Mouse (Mus musculus): ENCODE data around the gene Pgp. TPM values are rescaled to one million over a fixed set of nuclear protein-coding genes. Genes with fewer than 3 reads are reported as not detected.
A peak's percentile ranks its signal among the peaks of the same experiment; 100 is the strongest.

The Pgp gene
- total and polyA plus RNA-seq, 3 experiments: 19.3 to 55.0 TPM; not detected in 1

DNA sequence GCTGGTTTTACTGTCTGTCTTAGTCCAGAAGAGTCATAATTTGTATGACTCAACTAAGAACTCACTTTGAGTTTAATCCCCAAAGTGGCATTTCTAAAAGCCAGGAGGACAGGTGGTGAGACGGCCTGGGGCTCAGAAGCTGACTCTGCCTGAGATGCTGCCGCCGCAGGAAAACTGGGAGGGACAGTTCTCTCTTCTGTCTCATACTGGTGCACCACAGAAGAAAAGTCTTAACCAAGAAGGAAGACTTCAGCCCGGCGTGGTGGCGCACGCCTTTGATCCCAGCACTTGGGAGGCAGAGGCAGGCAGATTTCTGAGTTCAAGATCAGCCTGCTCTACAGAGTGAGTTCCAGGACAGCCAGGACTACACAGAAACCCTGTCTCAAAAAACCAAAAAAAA, 44.3 kb upstream of the Pgp start:
- H3K4me1 ChIP-seq (ENCODE audit: control insufficient read depth in 1 of 2, insufficient read depth in 2 of 2, low read length in 2 of 2): peaks cover 0 to 2% of the 10 kb centered on the region in 2 experiments; a peak in 2 of 4 replicates
- peaks cover 13% of the 10 kb centered on the region for H3K79me2 ChIP-seq (ENCODE audit: control insufficient read depth, insufficient read depth, low read length, poor library complexity)
- no peak overlapping the region for H3K4me3 ChIP-seq (ENCODE audit: control insufficient read depth in 1 of 2, insufficient read depth in 1 of 2, low read depth in 2 of 2, low read length in 2 of 2)
- H3K9ac ChIP-seq (ENCODE audit: control insufficient read depth, low read depth, low read length, poor library complexity, severe bottlenecking): no peak overlapping the region
- no peaks in the 10 kb centered on the region for H3K9me3 ChIP-seq (replicated peaks; ENCODE audit: insufficient read depth, low read length)
- DNase-seq (ENCODE audit: low read depth, low spot score): no peak
- H3K27ac ChIP-seq (ENCODE audit: control insufficient read depth, low read depth, low read length): no peak overlapping the region
- H3K27me3 ChIP-seq (ENCODE audit: control insufficient read depth in 1 of 2, insufficient read depth in 2 of 2, low read length in 2 of 2): no peaks in the 10 kb centered on the region
- TF ChIP-seq MEF2A (IDR thresholded peaks at IDR 0.05; ENCODE audit: extremely low read depth, insufficient replicate concordance, low read depth, low read length, poor library complexity, severe bottlenecking) (no peak), SMC3 (IDR thresholded peaks at IDR 0.05; ENCODE audit: low read depth, low read length) (no peak), GABPA (IDR thresholded peaks at IDR 0.05; ENCODE audit: low read depth, low read length) (no peak), MYB (IDR thresholded peaks at IDR 0.05; ENCODE audit: low read depth, low read length) (no peak), CHD2 (IDR thresholded peaks at IDR 0.05; ENCODE audit: low read length) (no peak), MAX (IDR thresholded peaks at IDR 0.05; ENCODE audit: low read length) (no peak), E2F4 (IDR thresholded peaks at IDR 0.05; ENCODE audit: borderline replicate concordance, low read depth, low read length) (no peak), TBP (IDR thresholded peaks at IDR 0.05; ENCODE audit: low read depth, low read length) (no peak), UBTF (IDR thresholded peaks at IDR 0.05; ENCODE audit: borderline replicate concordance, insufficient read depth, low read depth, low read length) (no peak)
- peaks cover 3 to 22% of the 10 kb centered on the region in 2 experiments; a peak in 3 of 4 replicates for H3K36me3 ChIP-seq (ENCODE audit: control insufficient read depth in 1 of 2, insufficient read depth in 2 of 2, low read length in 2 of 2)

DNA sequence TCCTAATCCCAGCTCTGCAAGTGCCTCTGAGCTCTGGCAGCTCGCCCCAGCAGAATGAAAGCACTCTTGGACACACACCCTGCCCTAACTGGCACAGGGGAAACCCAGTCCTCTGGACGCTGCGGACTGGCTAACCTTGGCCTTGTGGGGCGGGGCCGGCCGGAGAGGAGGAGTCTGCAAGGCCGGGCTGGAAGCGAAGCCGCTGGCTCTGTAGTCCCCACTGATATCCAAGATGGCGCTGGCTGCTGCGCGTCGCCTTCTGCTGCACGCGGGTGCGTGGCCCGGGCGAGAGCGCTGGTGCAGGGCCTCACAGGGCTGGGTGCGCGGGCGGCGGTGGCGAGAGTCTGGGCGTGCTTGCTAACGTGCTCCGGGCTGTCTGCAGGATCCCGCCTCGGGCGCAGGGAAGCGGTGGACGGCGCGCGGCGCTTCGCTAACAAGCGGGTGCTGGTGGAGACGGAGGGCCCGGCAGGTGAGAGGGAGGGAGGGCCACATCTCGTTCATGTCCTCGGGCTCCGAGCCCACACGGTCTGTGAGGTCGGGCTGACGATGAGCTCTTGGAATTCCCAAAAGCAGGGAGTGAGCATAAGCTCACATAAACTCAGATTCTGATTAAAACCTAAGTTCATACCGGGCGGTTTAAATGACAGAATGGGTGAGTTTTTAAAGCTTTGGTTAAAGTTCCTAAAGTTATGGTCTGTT, 43.6 kb upstream of the Pgp start, which contains the start of gene Eci1:
Eci1 (plus strand) TSS at position 171 of the 699 bp plus-strand sequence.
- Histone ChIP-seq H3K36me3 (ENCODE audit: control insufficient read depth in 1 of 2, insufficient read depth in 2 of 2, low read length in 2 of 2) (peaks cover 6 to 15% of the 10 kb centered on the region in 2 experiments; a peak in 3 of 4 replicates), H3K4me3 (ENCODE audit: control insufficient read depth in 1 of 2, insufficient read depth in 1 of 2, low read depth in 2 of 2, low read length in 2 of 2) (peak within 1 kb of the TSS; percentile 59 to 77), H3K27ac (ENCODE audit: control insufficient read depth, low read depth, low read length) (peak within 1 kb of the TSS; percentile 52), H3K9me3 (replicated peaks; ENCODE audit: insufficient read depth, low read length) (no peaks in the 10 kb centered on the region), H3K9ac (ENCODE audit: control insufficient read depth, low read depth, low read length, poor library complexity, severe bottlenecking) (peak within 1 kb of the TSS; percentile 80), H3K27me3 (ENCODE audit: control insufficient read depth in 1 of 2, insufficient read depth in 2 of 2, low read length in 2 of 2) (no peaks in the 10 kb centered on the region), H3K79me2 (ENCODE audit: control insufficient read depth, insufficient read depth, low read length, poor library complexity) (peaks cover 10% of the 10 kb centered on the region), H3K4me1 (ENCODE audit: control insufficient read depth in 1 of 2, insufficient read depth in 2 of 2, low read length in 2 of 2) (peaks cover 3 to 5% of the 10 kb centered on the region in 2 experiments; a peak in 2 of 4 replicates)
- DNase-seq (ENCODE audit: low read depth, low spot score): peak; percentile 92
- peak; percentile 99 for TF ChIP-seq POLR2AphosphoS2 (IDR thresholded peaks at IDR 0.05; ENCODE audit: low read length)
- TF ChIP-seq MAFK (IDR thresholded peaks at IDR 0.05; ENCODE audit: borderline replicate concordance, low read depth, low read length): no peak
- no peak for TF ChIP-seq RAD21 (IDR thresholded peaks at IDR 0.05; ENCODE audit: low read depth, low read length)
- 0 out of 2 replicates have a peak, but pooled peaks have one; percentile 25 for TF ChIP-seq USF1 (IDR thresholded peaks at IDR 0.05; ENCODE audit: low read depth, low read length)
- no peak for TF ChIP-seq ZNF384 (IDR thresholded peaks at IDR 0.05; ENCODE audit: low read depth, low read length)
- TF ChIP-seq CTCF (IDR thresholded peaks at IDR 0.05 in 2 of 3, conservative IDR thresholded peaks at IDR 0.05 in 1 of 3; ENCODE audit: control insufficient read depth in 1 of 3, insufficient read depth in 1 of 3, low read depth in 2 of 3, low read length in 3 of 3, poor library complexity in 1 of 3, severe bottlenecking in 1 of 3): 0 out of 6 replicates have a peak, but pooled peaks of 1 of the 3 experiments have one; percentile 3
- peak; percentile 93 for TF ChIP-seq ZMIZ1 (IDR thresholded peaks at IDR 0.05; ENCODE audit: low read depth, low read length)
- peak; percentile 81 for TF ChIP-seq MXI1 (IDR thresholded peaks at IDR 0.05; ENCODE audit: low read depth, low read length)
- peak; percentile 57; the same call in 1 of the 2 replicates for TF ChIP-seq TCF12 (IDR thresholded peaks at IDR 0.05; ENCODE audit: low read depth, low read length)
- TF ChIP-seq KAT2A (conservative IDR thresholded peaks at IDR 0.05; ENCODE audit: low read depth, low read length): no peak
- TF ChIP-seq CHD2 (IDR thresholded peaks at IDR 0.05; ENCODE audit: low read length): no peak
- TF ChIP-seq GATA1 (IDR thresholded peaks at IDR 0.05; ENCODE audit: low read depth, low read length): no peak
- no peak for TF ChIP-seq POLR2AphosphoS5 (IDR thresholded peaks at IDR 0.05; ENCODE audit: borderline replicate concordance, low read depth, low read length)
- no peak for TF ChIP-seq BHLHE40 (IDR thresholded peaks at IDR 0.05; ENCODE audit: borderline replicate concordance, low read depth, low read length)
- peak; percentile 58; the same call in 1 of the 2 replicates for TF ChIP-seq TBP (IDR thresholded peaks at IDR 0.05; ENCODE audit: low read depth, low read length)
- TF ChIP-seq SIN3A (IDR thresholded peaks at IDR 0.05; ENCODE audit: low read length): peak; percentile 78
- peak; percentile 76 for TF ChIP-seq ZKSCAN1 (IDR thresholded peaks at IDR 0.05; ENCODE audit: low read depth, low read length)
- TF ChIP-seq MYB (IDR thresholded peaks at IDR 0.05; ENCODE audit: low read depth, low read length): no peak
- no peak for TF ChIP-seq ETS1 (IDR thresholded peaks at IDR 0.05; ENCODE audit: low read depth, low read length)
- no peak for TF ChIP-seq USF2 (IDR thresholded peaks at IDR 0.05; ENCODE audit: borderline replicate concordance in 1 of 2, insufficient read depth in 1 of 2, low read depth in 1 of 2, low read length in 2 of 2)
- TF ChIP-seq NRF1 (IDR thresholded peaks at IDR 0.05; ENCODE audit: insufficient read depth, low read depth, low read length, poor library complexity, severe bottlenecking): 0 out of 2 replicates have a peak, but pooled peaks have one; percentile 14
- peak; percentile 48 for TF ChIP-seq MYC (IDR thresholded peaks at IDR 0.05; ENCODE audit: low read depth, low read length)
- TF ChIP-seq TAL1 (IDR thresholded peaks at IDR 0.05; ENCODE audit: low read length): no peak
- no peak for TF ChIP-seq SMC3 (IDR thresholded peaks at IDR 0.05; ENCODE audit: low read depth, low read length)

All from MEL (cell line).